Mouse (Mus musculus) 3134 (cell line): Measurements from ENCODE around the gene Klf2.

ENCODE experiments used
- DNase-seq: peaks from one replicate; pipeline ENCODE4 v3.0.0-alpha.2; 2011; ENCODE audit warnings: low spot score; ENCODE audit not compliant: insufficient read length; ENCODE audit errors: extremely low read depth

Gene Klf2

GRCm38 (mm10) chr8:72303633-72304032 is 15.2 kb upstream of the Klf2 start:
- peak; percentile 81 for DNase-seq

GRCm38 (mm10) chr8:72305210-72305905 is 13.5 kb upstream of the Klf2 start, which contains the start of gene Gm10282:
Gene Gm10282, minus strand, starts transcription at chr8:72305260.
- DNase-seq, result peak; percentile 45

GRCm38 (mm10) chr8:72306913-72307312 is 11.9 kb upstream of the Klf2 start:
- no peak for DNase-seq

- DNase-seq, result no peak
Measured at GRCm38 (mm10) chr8:72308276-72308675, 10.6 kb upstream of the Klf2 start.

- DNase-seq, result peak; percentile 81
Measured at GRCm38 (mm10) chr8:72310849-72311506, 7.9 kb upstream of the Klf2 start.

- DNase-seq, result no peak
Measured at GRCm38 (mm10) chr8:72312926-72313518, 5.8 kb upstream of the Klf2 start.

GRCm38 (mm10) chr8:72316053-72316695 is 2.7 kb upstream of the Klf2 start:
- no peak for DNase-seq

- no peak for DNase-seq
Measured at GRCm38 (mm10) chr8:72317741-72318301, 1.0 kb upstream of the Klf2 start.

- no peak for DNase-seq
Measured at GRCm38 (mm10) chr8:72319397-72319796, 564 bp downstream of the Klf2 start.

GRCm38 (mm10) chr8:72319921-72320802 is 1.3 kb downstream of the Klf2 start:
- no peak for DNase-seq

- DNase-seq, result no peak
Measured at GRCm38 (mm10) chr8:72320803-72321583, 2.2 kb downstream of the Klf2 start.

GRCm38 (mm10) chr8:72321635-72322441 is 3.0 kb downstream of the Klf2 start:
- DNase-seq, result no peak

- DNase-seq, result no peak
Measured at GRCm38 (mm10) chr8:72322471-72322889, 3.6 kb downstream of the Klf2 start.

- no peak for DNase-seq
Measured at GRCm38 (mm10) chr8:72323131-72323725, 4.4 kb downstream of the Klf2 start.

GRCm38 (mm10) chr8:72324036-72324706 is 5.3 kb downstream of the Klf2 start:
- no peak for DNase-seq

- DNase-seq, result no peak
Measured at GRCm38 (mm10) chr8:72324708-72325107, 5.9 kb downstream of the Klf2 start.

- no peak for DNase-seq
Measured at GRCm38 (mm10) chr8:72329116-72329515, 10.3 kb downstream of the Klf2 start.
